In genomic region chr15:100717933-100718332, GRCm38 (mm10) we compare ENCODE assay signal across 26 mouse cellular contexts. TPM values are rescaled to one million over a fixed set of nuclear protein-coding genes. Genes with fewer than 3 reads are reported as not detected.
A peak's percentile ranks its signal among the peaks of the same experiment; 100 is the strongest.
DNase-seq lines count a peak whose midpoint lies in the region; ATAC-seq lines count a peak whose summit lies in the region.
"Had no signal": no experiment of that assay in that cellular context is flagged by ENCODE, and none has a peak within 500 bp of the region (broad histone marks: within the 10 kb centered on the region; RNA-seq: fewer than 3 reads in every experiment).

No protein-coding gene starts in this region.

- H3K4me3 ChIP-seq in midbrain, embryonic 11.5 days (ENCODE audit: low read depth, low read length), result no peak overlapping the region
- H3K4me3 ChIP-seq: forebrain, embryonic 10.5 days; forebrain, embryonic 13.5 days; gastrocnemius, adult 2 months; heart, adult 2 months; heart, embryonic 10.5 days; heart, embryonic 13.5 days; hindbrain, embryonic 15.5 days had no signal

- no peak overlapping the region for H3K27ac ChIP-seq in midbrain, embryonic 11.5 days (ENCODE audit: low read depth, low read length)
- H3K27ac ChIP-seq: forebrain, embryonic 10.5 days; forebrain, embryonic 13.5 days; gastrocnemius, adult 2 months; heart, adult 2 months; heart, embryonic 10.5 days; heart, embryonic 13.5 days; hindbrain, embryonic 15.5 days had no signal

- ATAC-seq in common myeloid progenitor, adult 5-6 weeks (replicated peaks; ENCODE audit: low read depth, poor library complexity, severe bottlenecking), result peak; percentile 56
- peak; percentile 61 for ATAC-seq in megakaryocyte progenitor cell, adult 5-6 weeks (replicated peaks; ENCODE audit: poor library complexity)
- no peak for ATAC-seq in midbrain, embryonic 11.5 days (ENCODE audit: low FRiP score)
- ATAC-seq: activated CD4-positive, CD25-positive, alpha-beta regulatory T cell, adult 4 months; forebrain, embryonic 13.5 days; forebrain, embryonic 16.5 days; intestine, postnatal 0 days had no signal

- no peaks in the 10 kb centered on the region for H3K9me3 ChIP-seq in midbrain, embryonic 11.5 days (ENCODE audit: control insufficient read depth, low read length)
- H3K9me3 ChIP-seq: forebrain, embryonic 10.5 days; heart, embryonic 10.5 days; hindbrain, embryonic 15.5 days had no signal

- H3K4me2 ChIP-seq in midbrain, embryonic 11.5 days, result no peak overlapping the region
- H3K4me2 ChIP-seq: forebrain, embryonic 13.5 days; heart, embryonic 13.5 days; hindbrain, embryonic 15.5 days had no signal

- no peaks in the 10 kb centered on the region for H3K4me1 ChIP-seq in midbrain, embryonic 11.5 days (ENCODE audit: control insufficient read depth, insufficient read depth, low read length)
- H3K4me1 ChIP-seq: heart, embryonic 13.5 days; hindbrain, embryonic 15.5 days had no signal

- H3K9ac ChIP-seq in midbrain, embryonic 11.5 days (ENCODE audit: low read length), result no peak overlapping the region
- H3K9ac ChIP-seq: forebrain, embryonic 13.5 days; heart, embryonic 13.5 days; hindbrain, embryonic 15.5 days had no signal

- peak; percentile 2 for DNase-seq in adrenal gland, postnatal 14 days
- DNase-seq in adrenal gland, postnatal 36 days, result no peak
- DNase-seq in gastrocnemius, postnatal 10 days, result no peak
- no peak for DNase-seq in midbrain, embryonic 11.5 days (ENCODE audit: low spot score, missing footprints)
- DNase-seq: adrenal gland, adult 8-10 months; cerebellum, adult 11-12 months; cerebellum, adult 8-10 months; cerebellum, postnatal 10 days; cerebellum, postnatal 36 days; gastrocnemius, adult 2 months; gastrocnemius, postnatal 25 days; heart, adult 2 months; heart, postnatal 14 days; heart, postnatal 4 days had no signal

- H3K27me3 ChIP-seq in midbrain, embryonic 11.5 days (ENCODE audit: control insufficient read depth, insufficient read depth, low read length), result no peaks in the 10 kb centered on the region
- H3K27me3 ChIP-seq: CH12.LX; forebrain, embryonic 13.5 days; hindbrain, embryonic 15.5 days had no signal

- WGBS in midbrain, embryonic 11.5 days, result 87% methylated on average over 6 of the region's 6 CpGs

- H3K36me3 ChIP-seq in midbrain, embryonic 11.5 days (ENCODE audit: control insufficient read depth, insufficient read depth, low read length), result no peaks in the 10 kb centered on the region
- H3K36me3 ChIP-seq: forebrain, embryonic 10.5 days; G1E; heart, embryonic 10.5 days; heart, embryonic 13.5 days; hindbrain, embryonic 15.5 days had no signal

RNA-seq across cellular contexts. Expression of gene Galnt6, which starts 11.2 kb away (rescaled TPM):
- total RNA-seq in adrenal gland, postnatal 14 days (2021), result 8.1 and 11.9 TPM in 2 replicates
- 1 to 10 TPM; 4.1 to 5.9 TPM for total RNA-seq in adrenal gland, postnatal 36 days (2021)
- total RNA-seq in common myeloid progenitor, adult 5-6 weeks (2017), result 42.7 and 49.2 TPM in 2 replicates
- total RNA-seq in megakaryocyte progenitor cell, adult 5-6 weeks (2015), result 11.7 and 11.9 TPM in 2 replicates
- total RNA-seq in megakaryocyte progenitor cell, adult 5-6 weeks (2017), result 28.0 and 29.8 TPM in 2 replicates
- 1 to 10 TPM in 1 of 2 experiments, under 1 TPM in 1; 0.23 to 1.6 TPM for total RNA-seq in gastrocnemius, postnatal 10 days (2021)
- 0.04 TPM in 1 of 2 replicates, not detected in the other for polyA plus RNA-seq in midbrain, embryonic 11.5 days (2014; fragmentation: Nextera tagmentation; extraction: Ambion mirVana)
- polyA plus RNA-seq: forebrain, embryonic 10.5 days had no signal

RNA-seq across cellular contexts. Expression of gene Cela1, which starts 30.2 kb away (rescaled TPM):
- 26.1 and 32.9 TPM in 2 replicates for total RNA-seq in adrenal gland, postnatal 14 days (2021)
- total RNA-seq in adrenal gland, postnatal 36 days (2021), result 10 to 100 TPM; 60.2 to 64.9 TPM
- total RNA-seq in common myeloid progenitor, adult 5-6 weeks (2017), result 21.1 and 29.0 TPM in 2 replicates
- 12.2 and 28.8 TPM in 2 replicates for total RNA-seq in megakaryocyte progenitor cell, adult 5-6 weeks (2015)
- 5.2 and 10.8 TPM in 2 replicates for total RNA-seq in megakaryocyte progenitor cell, adult 5-6 weeks (2017)
- total RNA-seq in gastrocnemius, postnatal 10 days (2021), result 1 to 10 TPM in 1 of 2 experiments, not detected in 1; 1.2 TPM
- polyA plus RNA-seq in midbrain, embryonic 11.5 days (2014; fragmentation: Nextera tagmentation; extraction: Ambion mirVana), result 1.1 and 1.4 TPM in 2 replicates
- total RNA-seq: gastrocnemius, adult 2 months; gastrocnemius, postnatal 25 days; heart, postnatal 4 days had no signal

RNA-seq across cellular contexts. Expression of gene Slc4a8, which starts 43.6 kb away (rescaled TPM):
- total RNA-seq in adrenal gland, postnatal 14 days (2021), result 10.4 and 14.6 TPM in 2 replicates
- 1 to 10 TPM; 6.1 to 7.9 TPM for total RNA-seq in adrenal gland, postnatal 36 days (2021)
- 10.9 and 12.6 TPM in 2 replicates for total RNA-seq in common myeloid progenitor, adult 5-6 weeks (2017)
- 20.3 and 26.1 TPM in 2 replicates for total RNA-seq in megakaryocyte progenitor cell, adult 5-6 weeks (2015)
- 21.3 and 22.2 TPM in 2 replicates for total RNA-seq in megakaryocyte progenitor cell, adult 5-6 weeks (2017)
- 1 to 10 TPM; 1.7 to 2.4 TPM for total RNA-seq in gastrocnemius, postnatal 10 days (2021)
- 7.1 and 9.2 TPM in 2 replicates for polyA plus RNA-seq in midbrain, embryonic 11.5 days (2014; fragmentation: Nextera tagmentation; extraction: Ambion mirVana)
- polyA plus RNA-seq: G1E had no signal

RNA-seq across cellular contexts. Expression of gene Bin2, which starts 48.6 kb away (rescaled TPM):
- total RNA-seq in adrenal gland, postnatal 14 days (2021), result 3.6 and 14.8 TPM in 2 replicates
- total RNA-seq in adrenal gland, postnatal 36 days (2021), result 1 to 10 TPM; 1.8 to 3.2 TPM
- 134 and 142 TPM in 2 replicates for total RNA-seq in common myeloid progenitor, adult 5-6 weeks (2017)
- total RNA-seq in megakaryocyte progenitor cell, adult 5-6 weeks (2015), result 129 and 133 TPM in 2 replicates
- total RNA-seq in megakaryocyte progenitor cell, adult 5-6 weeks (2017), result 98.9 and 105 TPM in 2 replicates
- total RNA-seq in gastrocnemius, postnatal 10 days (2021), result 1 to 10 TPM in 1 of 2 experiments, under 1 TPM in 1; 0.59 to 2.0 TPM
- polyA plus RNA-seq in midbrain, embryonic 11.5 days (2014; fragmentation: Nextera tagmentation; extraction: Ambion mirVana), result 3.4 TPM in 2 replicates
